ENCODE assay signal across 8 mouse cellular contexts in the genomic region with DNA sequence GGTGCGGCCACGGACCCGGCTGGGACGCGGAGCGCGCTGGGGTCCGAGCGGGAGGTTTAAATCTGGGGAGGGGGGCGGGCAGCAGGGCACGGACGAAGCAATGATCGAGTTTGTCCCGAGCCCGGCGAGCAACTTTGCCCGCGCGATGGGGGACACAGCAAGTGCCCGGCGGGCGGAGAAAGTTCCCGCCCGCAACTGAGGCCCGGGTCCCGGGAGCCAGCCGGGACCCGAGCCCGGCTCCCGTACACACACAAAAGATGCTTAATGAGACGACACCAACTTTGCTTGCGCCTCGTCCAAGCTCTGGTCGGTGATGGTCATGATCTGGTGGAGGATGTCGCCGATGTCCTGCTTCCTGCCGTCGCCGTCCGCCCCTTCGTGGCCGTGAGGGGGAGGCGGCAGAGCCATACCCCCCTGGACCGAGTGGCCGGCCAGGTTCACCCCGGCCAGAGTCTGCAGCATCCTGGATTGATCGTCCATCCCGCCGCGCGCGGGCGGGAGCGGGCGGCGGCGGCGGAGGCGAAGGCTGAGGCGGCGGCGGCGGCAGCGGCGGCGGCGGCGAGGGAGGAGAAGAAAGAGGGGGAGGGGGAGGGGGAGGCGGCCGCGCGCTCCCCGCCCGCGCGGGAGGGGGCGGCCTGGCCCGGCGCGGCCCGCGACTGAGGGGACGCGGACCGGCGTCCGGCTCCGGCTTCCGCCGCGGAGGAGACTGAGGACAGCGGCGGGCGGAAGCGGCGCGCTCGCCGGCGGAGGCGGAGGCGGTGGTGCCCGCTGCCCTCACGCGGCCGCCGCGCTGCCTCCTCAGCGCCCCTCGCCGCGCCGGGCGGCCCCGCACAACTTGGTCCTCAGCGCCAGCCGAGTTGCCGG. TPM values are rescaled to one million over a fixed set of nuclear protein-coding genes. Genes with fewer than 3 reads are reported as not detected.
DNase-seq lines count a peak whose midpoint lies in the region; ATAC-seq and TF ChIP-seq lines count a peak whose summit lies in the region.

No protein-coding gene starts in this region.

- peak overlapping the region; percentile 95 for H3K4me2 ChIP-seq in intestine, postnatal 0 days (replicated peaks; ENCODE audit: low read depth)
- peak overlapping the region; percentile 88 for H3K4me2 ChIP-seq in liver, embryonic 14.5 days (ENCODE audit: low read depth)
- H3K4me2 ChIP-seq in stomach, embryonic 16.5 days (ENCODE audit: low read depth, low read length): peak overlapping the region; percentile 99

- no peak for TF ChIP-seq CTCF in intestine, postnatal 0 days (IDR thresholded peaks at IDR 0.05; ENCODE audit: low read depth)
- no peak; the same call in 1 of the 2 replicates for TF ChIP-seq CTCF in liver, embryonic 14.5 days (IDR thresholded peaks at IDR 0.05; ENCODE audit: low read depth)

- H3K36me3 ChIP-seq in intestine, postnatal 0 days (ENCODE audit: control insufficient read depth, insufficient read depth): no peaks in the 10 kb centered on the region
- no peaks in the 10 kb centered on the region for H3K36me3 ChIP-seq in liver, embryonic 14.5 days (replicated peaks; ENCODE audit: control insufficient read depth, insufficient read depth, low read depth)
- H3K36me3 ChIP-seq in stomach, embryonic 16.5 days (ENCODE audit: control insufficient read depth, insufficient read depth, low read length): no peaks in the 10 kb centered on the region

- H3K9me3 ChIP-seq in intestine, postnatal 0 days (ENCODE audit: control insufficient read depth): no peaks in the 10 kb centered on the region
- no peaks in the 10 kb centered on the region for H3K9me3 ChIP-seq in liver, embryonic 14.5 days (ENCODE audit: control insufficient read depth, low read length)
- H3K9me3 ChIP-seq in stomach, embryonic 16.5 days (replicated peaks; ENCODE audit: control insufficient read depth, low read length): no peaks in the 10 kb centered on the region

- peak; percentile 23 to 33 for DNase-seq in thymus, adult 18-20 months
- no peak for DNase-seq in thymus, postnatal 25 days
- DNase-seq in cerebellum, adult 9-11 months: peak; percentile 63
- DNase-seq in gastrocnemius, postnatal 36 days: peak; percentile 14 to 46
- peak; percentile 34 to 40 (median 39) for DNase-seq in liver, embryonic 14.5 days (ENCODE audit: low read depth in 3 of 3, low spot score in 3 of 3)
- DNase-seq in neural tube, embryonic 10.5 days (ENCODE audit: extremely low spot score, low spot score): peak; percentile 76

- H3K27me3 ChIP-seq in intestine, postnatal 0 days (replicated peaks; ENCODE audit: control insufficient read depth, insufficient read depth, low read length): no peaks in the 10 kb centered on the region
- H3K27me3 ChIP-seq in liver, embryonic 14.5 days (ENCODE audit: control insufficient read depth, insufficient read depth, low read length): peaks cover 3% of the 10 kb centered on the region; the same call in 1 of the 2 replicates
- no peaks in the 10 kb centered on the region for H3K27me3 ChIP-seq in stomach, embryonic 16.5 days (ENCODE audit: control insufficient read depth, insufficient read depth, low read length)

- H3K4me1 ChIP-seq in intestine, postnatal 0 days (replicated peaks; ENCODE audit: control insufficient read depth, insufficient read depth, low read length): no peaks in the 10 kb centered on the region
- H3K4me1 ChIP-seq in liver, embryonic 14.5 days (replicated peaks; ENCODE audit: control insufficient read depth in 2 of 2, insufficient read depth in 2 of 2, low read length in 1 of 2): peaks cover 8 to 18% of the 10 kb centered on the region in 2 experiments
- H3K4me1 ChIP-seq in stomach, embryonic 16.5 days (ENCODE audit: control insufficient read depth, insufficient read depth, low read length): peaks cover 9% of the 10 kb centered on the region; the same call in 1 of the 2 replicates

- intact Hi-C loops in gastrocnemius, postnatal 36 days (cut with DNase I): loop anchor here (5.0 kb wide), 1 partner anchor 36 kb away; a partner anchor contains a TSS

- whole genome bisulfite sequencing in intestine, postnatal 0 days: under 1% methylated on average over 69 of the region's 118 CpGs
- under 1% methylated on average over 76 of the region's 118 CpGs for WGBS in liver, embryonic 14.5 days (ENCODE audit: insufficient replicate concordance)
- WGBS in stomach, embryonic 16.5 days: under 1% methylated on average over 47 of the region's 118 CpGs

- peak overlapping the region; percentile 87 for H3K4me3 ChIP-seq in intestine, postnatal 0 days (ENCODE audit: low read depth, low read length)
- peak overlapping the region; percentile 78 to 92 for H3K4me3 ChIP-seq in liver, embryonic 14.5 days (ENCODE audit: insufficient read depth in 1 of 2, low read depth in 2 of 2, low read length in 2 of 2)
- H3K4me3 ChIP-seq in stomach, embryonic 16.5 days (replicated peaks; ENCODE audit: low read length): peak overlapping the region; percentile 93

- TF ChIP-seq EP300 in liver, embryonic 14.5 days (IDR thresholded peaks at IDR 0.05; ENCODE audit: low read depth): no peak

- peak overlapping the region; percentile 95 for H3K27ac ChIP-seq in intestine, postnatal 0 days (ENCODE audit: low read depth, low read length)
- peak overlapping the region; percentile 96 for H3K27ac ChIP-seq in liver, embryonic 14.5 days
- H3K27ac ChIP-seq in stomach, embryonic 16.5 days (ENCODE audit: low read length): peak overlapping the region; percentile 95

- peak overlapping the region; percentile 84 for H3K9ac ChIP-seq in intestine, postnatal 0 days (ENCODE audit: low read depth, low read length)
- H3K9ac ChIP-seq in liver, embryonic 14.5 days (replicated peaks): peak overlapping the region; percentile 97
- H3K9ac ChIP-seq in stomach, embryonic 16.5 days (ENCODE audit: low read length): peak overlapping the region; percentile 97

- peak; percentile 22; the same call in 1 of the 2 replicates for ATAC-seq in intestine, postnatal 0 days
- ATAC-seq in liver, embryonic 14.5 days (ENCODE audit: insufficient read depth): peak; percentile 6; the same call in 1 of the 2 replicates
- peak; percentile 27; the same call in 1 of the 2 replicates for ATAC-seq in stomach, embryonic 16.5 days (ENCODE audit: insufficient read depth, low FRiP score)

RNA-seq across cellular contexts. Expression of a gene that starts 1.3 kb away (rescaled TPM):
- 1 to 10 TPM; 2.7 to 3.2 TPM for total RNA-seq in gastrocnemius, postnatal 36 days (2021)
- 10.8 and 12.1 TPM in 2 replicates for polyA plus RNA-seq in intestine, postnatal 0 days (2015; fragmentation: Nextera tagmentation; extraction: Ambion mirVana)
- 7.8 and 9.8 TPM in 2 replicates for polyA plus RNA-seq in liver, embryonic 14.5 days (2012; rRNA removed)
- 7.7 and 9.7 TPM in 2 replicates for polyA plus RNA-seq in liver, embryonic 14.5 days (2014; fragmentation: Nextera tagmentation; extraction: Ambion mirVana)
- polyA plus RNA-seq in stomach, embryonic 16.5 days (2015; fragmentation: Nextera tagmentation; extraction: Ambion mirVana): 19.2 and 20.8 TPM in 2 replicates

RNA-seq across cellular contexts. Expression of a gene that starts 34.9 kb away (rescaled TPM):
- total RNA-seq in gastrocnemius, postnatal 36 days (2021): 10 to 100 TPM; 59.6 to 62.0 TPM
- 73.0 and 76.9 TPM in 2 replicates for polyA plus RNA-seq in intestine, postnatal 0 days (2015; fragmentation: Nextera tagmentation; extraction: Ambion mirVana)
- polyA plus RNA-seq in liver, embryonic 14.5 days (2012; rRNA removed): 11.9 and 14.9 TPM in 2 replicates
- polyA plus RNA-seq in liver, embryonic 14.5 days (2014; fragmentation: Nextera tagmentation; extraction: Ambion mirVana): 25.5 and 29.5 TPM in 2 replicates
- 66.9 and 72.6 TPM in 2 replicates for polyA plus RNA-seq in stomach, embryonic 16.5 days (2015; fragmentation: Nextera tagmentation; extraction: Ambion mirVana)
